1 mouse cellular context compared by ENCODE assay signal in genomic region chr8:123422056-123422780, GRCm38 (mm10).
TF ChIP-seq lines count a peak whose summit lies in the region.

No protein-coding gene starts in this region.

TF ChIP-seq in myocyte, 11 proteins besides CTCF, POLR2A, EP300 and RAD21 (continued from another document):
- TF ChIP-seq MAX (IDR thresholded peaks at IDR 0.05; ENCODE audit: low read depth), result no peak
- TF ChIP-seq E2F4 (IDR thresholded peaks at IDR 0.05; ENCODE audit: insufficient read depth), result no peak
- no peak for TF ChIP-seq SRF (IDR thresholded peaks at IDR 0.05; ENCODE audit: control insufficient read depth, insufficient read length, low read depth)
TF ChIP-seq in myocyte: peak in this region for 0.
